Mouse (Mus musculus): ENCODE results near the gene Pgr15l.

Pgr15l gene

GRCm38 (mm10) chrX:97072369-97072768 lies at the start of gene Pgr15l:
TSS of gene Pgr15l (plus strand) at chrX:97072596.
- no peak for DNase-seq (ENCODE audit: low spot score)

GRCm38 (mm10) chrX:97027540-97027939 lies 44.9 kb upstream of the Pgr15l start:
- DNase-seq (ENCODE audit: low spot score): no peak

DNA sequence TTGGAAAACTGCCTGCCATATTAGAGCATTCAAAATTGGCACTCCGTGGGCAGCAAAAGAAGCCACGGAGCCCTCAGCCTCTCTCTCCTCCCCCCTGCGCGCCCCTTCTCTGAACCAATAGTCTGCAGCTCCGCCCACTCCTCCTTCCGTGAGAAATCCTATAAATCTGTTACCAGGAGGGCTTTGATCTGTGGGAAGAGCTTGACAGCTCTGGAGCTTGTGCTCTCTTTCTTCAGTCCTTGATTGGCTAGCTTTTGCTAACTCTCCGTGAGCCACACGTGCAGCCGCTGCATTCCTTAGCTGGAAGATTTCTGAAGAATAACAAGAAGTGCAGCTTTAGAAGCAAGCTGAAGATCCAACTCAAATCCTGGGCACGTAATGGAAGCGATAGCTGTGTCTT lies 2.6 kb upstream of the Pgr15l start:
- no peak for DNase-seq (ENCODE audit: low spot score)

Data from T-cell, adult 2 months (primary cell).